Mouse (Mus musculus) MEL (cell line): Measurements from ENCODE around the gene Acadm. TPM values are rescaled to one million over a fixed set of nuclear protein-coding genes. Genes with fewer than 3 reads are reported as not detected.

Experiments
- DNase-seq: peaks from one replicate; pipeline ENCODE4 v3.0.0; 2011; ENCODE audit warnings: low read depth, low spot score
- H3K27ac ChIP-seq: 2 replicates; pipeline ENCODE4 v1.5.1; 2012; ENCODE audit warnings: low read depth, mild to moderate bottlenecking, control low read depth, low read length, moderate library complexity; ENCODE audit not compliant: control insufficient read depth
- H3K27me3 ChIP-seq, 2 experiments: fragments of 150-350 bp in 1 of 2; sonication (generic) in 1 of 2; 2 replicates each; pipeline ENCODE4 v1.6.1; 2012; ENCODE audit warnings: low read length in 2 of 2, mild to moderate bottlenecking in 2 of 2, improper control_type of control experiment in 1 of 2, moderate library complexity in 1 of 2; ENCODE audit not compliant: insufficient read depth in 2 of 2, control insufficient read depth in 1 of 2
- H3K36me3 ChIP-seq, 2 experiments: 2 replicates each; pipeline ENCODE4 v1.6.1; 2012 to 2014; ENCODE audit warnings: low read length in 2 of 2, improper control_type of control experiment in 1 of 2, inconsistent platforms in 1 of 2, mild to moderate bottlenecking in 1 of 2; ENCODE audit not compliant: insufficient read depth in 2 of 2, control insufficient read depth in 1 of 2
- H3K4me1 ChIP-seq, 2 experiments: fragments of 150-350 bp in 1 of 2; sonication (generic) in 1 of 2; 2 replicates each; pipeline ENCODE4 v1.6.1; 2012; ENCODE audit warnings: low read length in 2 of 2, improper control_type of control experiment in 1 of 2, mild to moderate bottlenecking in 1 of 2; ENCODE audit not compliant: insufficient read depth in 2 of 2, control insufficient read depth in 1 of 2
- H3K4me3 ChIP-seq, 2 experiments: fragments of 150-350 bp in 1 of 2; sonication (generic) in 1 of 2; 2 replicates each; pipeline ENCODE4 v1.5.1; 2012; ENCODE audit warnings: low read depth in 2 of 2, low read length in 2 of 2, mild to moderate bottlenecking in 2 of 2, moderate library complexity in 2 of 2, control low read depth in 1 of 2, improper control_type of control experiment in 1 of 2; ENCODE audit not compliant: control insufficient read depth in 1 of 2, insufficient read depth in 1 of 2
- H3K79me2 ChIP-seq: 2 replicates; pipeline ENCODE4 v1.6.1; 2012; ENCODE audit warnings: mild to moderate bottlenecking, low read length, moderate library complexity; ENCODE audit not compliant: control insufficient read depth, poor library complexity, insufficient read depth
- H3K9ac ChIP-seq: 2 replicates; pipeline ENCODE4 v1.6.1; 2012; ENCODE audit warnings: low read depth, mild to moderate bottlenecking, control low read depth, low read length, moderate library complexity; ENCODE audit not compliant: control insufficient read depth, poor library complexity, severe bottlenecking
- H3K9me3 ChIP-seq: fragments of 150-350 bp; sonication (generic); replicated peaks from 2 replicates; pipeline ENCODE4 v1.6.1; 2012; ENCODE audit warnings: mild to moderate bottlenecking, low read length, improper control_type of control experiment, moderate library complexity; ENCODE audit not compliant: insufficient read depth
- CHD1 ChIP-seq: IDR thresholded peaks from 2 replicates; pipeline ENCODE4 v1.6.1; 2012; ENCODE audit warnings: low read depth, mild to moderate bottlenecking, inconsistent platforms, low read length, improper control_type of control experiment
- CHD2 ChIP-seq: IDR thresholded peaks from 2 replicates; pipeline ENCODE4 v1.6.1; 2011; ENCODE audit warnings: low read length, improper control_type of control experiment
- ELF1 ChIP-seq: IDR thresholded peaks from 2 replicates; pipeline ENCODE4 v1.6.1; 2014; ENCODE audit warnings: low read depth, mild to moderate bottlenecking, inconsistent platforms, low read length, improper control_type of control experiment, moderate library complexity
- GABPA ChIP-seq: IDR thresholded peaks from 2 replicates; pipeline ENCODE4 v1.6.1; 2012; ENCODE audit warnings: low read depth, mild to moderate bottlenecking, inconsistent platforms, low read length, improper control_type of control experiment, moderate library complexity
- GATA1 ChIP-seq: IDR thresholded peaks from 2 replicates; pipeline ENCODE4 v1.6.1; 2011; ENCODE audit warnings: low read depth, low read length, improper control_type of control experiment
- MAFK ChIP-seq: IDR thresholded peaks from 2 replicates; pipeline ENCODE4 v1.6.1; 2011; ENCODE audit warnings: low read depth, mild to moderate bottlenecking, low read length, improper control_type of control experiment, borderline replicate concordance
- MAZ ChIP-seq: IDR thresholded peaks from 2 replicates; pipeline ENCODE4 v1.6.1; 2012; ENCODE audit warnings: low read depth, mild to moderate bottlenecking, inconsistent platforms, low read length, improper control_type of control experiment
- MXI1 ChIP-seq: IDR thresholded peaks from 2 replicates; pipeline ENCODE4 v1.6.1; 2011; ENCODE audit warnings: mild to moderate bottlenecking, low read depth, low read length, improper control_type of control experiment
- MYC ChIP-seq: IDR thresholded peaks from 2 replicates; pipeline ENCODE4 v1.6.1; 2011; ENCODE audit warnings: low read depth, mild to moderate bottlenecking, low read length, improper control_type of control experiment, moderate library complexity
- NELFE ChIP-seq: IDR thresholded peaks from 2 replicates; pipeline ENCODE4 v1.6.1; 2011; ENCODE audit warnings: low read depth, low read length, improper control_type of control experiment
- NRF1 ChIP-seq: IDR thresholded peaks from 2 replicates; pipeline ENCODE4 v1.6.1; 2014; ENCODE audit warnings: low read depth, mild to moderate bottlenecking, inconsistent platforms, low read length, improper control_type of control experiment, moderate library complexity; ENCODE audit not compliant: poor library complexity, insufficient read depth, severe bottlenecking
- POLR2AphosphoS2 ChIP-seq: IDR thresholded peaks from 2 replicates; pipeline ENCODE4 v1.6.1; 2011; ENCODE audit warnings: low read length, improper control_type of control experiment
- RAD21 ChIP-seq: IDR thresholded peaks from 2 replicates; pipeline ENCODE4 v1.6.1; 2011; ENCODE audit warnings: mild to moderate bottlenecking, low read depth, low read length, improper control_type of control experiment
- SIN3A ChIP-seq: IDR thresholded peaks from 2 replicates; pipeline ENCODE4 v1.6.1; 2012; ENCODE audit warnings: low read length, improper control_type of control experiment, inconsistent platforms
- SMC3 ChIP-seq: IDR thresholded peaks from 2 replicates; pipeline ENCODE4 v1.6.1; 2011; ENCODE audit warnings: low read depth, low read length, improper control_type of control experiment
- TBP ChIP-seq: IDR thresholded peaks from 2 replicates; pipeline ENCODE4 v1.8.0; 2011; ENCODE audit warnings: low read depth, low read length, improper control_type of control experiment
- USF2 ChIP-seq, 2 experiments: IDR thresholded peaks; 2 replicates each; pipeline ENCODE4 v1.6.1; 2011 to 2012; ENCODE audit warnings: improper control_type of control experiment in 2 of 2, low read length in 2 of 2, borderline replicate concordance in 1 of 2, inconsistent platforms in 1 of 2, low read depth in 1 of 2, mild to moderate bottlenecking in 1 of 2; ENCODE audit not compliant: insufficient read depth in 1 of 2
- polyA plus RNA-seq, 2 experiments: library from polyadenylated mRNA; stranded (reverse) in 1 of 2; unstranded in 1 of 2; fragments of >175 nt in 1 of 2; fragments of >200 nt in 1 of 2; gene quantifications; 2 replicates each; pipeline versions ENCODE4 v1.2.1 to v1.2.4; 2012; ENCODE audit warnings: low replicate concordance in 2 of 2, low read depth in 1 of 2; ENCODE audit not compliant: insufficient read length in 2 of 2, insufficient read depth in 1 of 2, missing spikeins in 1 of 2
- total RNA-seq: library from RNA; depleted of rRNA; stranded (reverse); fragments of 300-350 nt; gene quantifications from 2 replicates; pipeline ENCODE4 v1.2.3, GENCODE M21; 2012

Acadm gene
- total and polyA plus RNA-seq, 3 experiments: 36.7 to 44.3 TPM; not detected in 1

DNA sequence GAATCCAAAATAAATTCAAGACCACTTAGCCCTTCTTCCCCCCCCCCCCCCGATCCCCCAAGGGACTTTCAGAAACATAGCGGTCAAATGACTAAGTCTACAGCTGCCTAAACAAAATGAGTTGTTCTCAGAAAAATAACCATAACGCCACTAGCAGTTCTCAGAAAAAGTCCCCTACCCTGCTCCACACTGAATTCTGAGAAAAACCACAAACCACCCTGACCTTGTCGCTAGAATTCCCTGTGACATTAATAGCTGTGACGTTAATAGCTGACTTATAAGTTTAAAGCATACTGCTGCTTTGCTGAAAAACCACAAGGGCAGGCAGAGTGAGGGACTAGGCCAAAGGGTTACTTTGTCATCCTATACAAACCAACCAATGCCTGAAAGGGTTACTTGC is 13.5 kb upstream of the Acadm start:
- no peak for DNase-seq
- no peak overlapping the region for H3K4me3 ChIP-seq
- H3K9me3 ChIP-seq: no peaks in the 10 kb centered on the region
- no peaks in the 10 kb centered on the region for H3K4me1 ChIP-seq
- no peaks in the 10 kb centered on the region for H3K79me2 ChIP-seq
- no peak for TF ChIP-seq GATA1
- TF ChIP-seq CHD2: no peak
- no peak for TF ChIP-seq CHD1
- TF ChIP-seq, all 39 proteins: peak for 0
- Histone ChIP-seq H3K27ac (no peak overlapping the region), H3K36me3 (no peaks in the 10 kb centered on the region), H3K9ac (no peak overlapping the region), H3K27me3 (0 out of 4 replicates have a peak, but pooled peaks cover 0 to 4% of the 10 kb centered on the region in 2 experiments)

DNA sequence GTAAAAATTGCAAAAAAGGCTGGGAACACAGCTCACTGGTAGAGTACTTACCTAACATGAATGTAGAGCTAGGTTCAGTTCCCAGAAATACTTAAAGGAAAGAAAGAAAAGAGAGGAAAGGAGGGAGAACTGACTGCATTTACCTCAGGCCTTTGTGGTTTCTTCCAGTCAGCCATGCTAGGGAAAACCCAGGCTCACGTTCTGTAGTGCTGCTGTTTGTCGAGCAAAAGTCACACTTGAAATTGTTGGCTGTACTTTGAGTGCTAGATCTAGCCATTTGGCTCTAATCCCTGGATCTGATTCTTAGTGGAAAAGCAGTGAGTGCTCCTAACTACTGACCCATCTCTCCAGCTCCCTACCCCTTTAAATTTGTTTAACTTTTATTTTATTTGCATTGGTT is 3.7 kb upstream of the Acadm start:
- Histone ChIP-seq H3K27me3 (peaks cover 4 to 8% of the 10 kb centered on the region in 2 experiments), H3K9ac (no peak overlapping the region), H3K9me3 (no peaks in the 10 kb centered on the region), H3K4me1 (peaks cover 4 to 5% of the 10 kb centered on the region in 2 experiments; a peak in 1 of 4 replicates), H3K79me2 (peaks cover 2% of the 10 kb centered on the region; the same call in 1 of the 2 replicates), H3K36me3 (peaks cover 0 to 3% of the 10 kb centered on the region in 2 experiments; a peak in 2 of 4 replicates), H3K27ac (no peak overlapping the region), H3K4me3 (no peak overlapping the region)
- DNase-seq: no peak
- TF ChIP-seq GABPA: no peak
- no peak for TF ChIP-seq NELFE
- TF ChIP-seq CHD1: no peak
- TF ChIP-seq TBP: no peak
- TF ChIP-seq POLR2AphosphoS2: no peak
- TF ChIP-seq CHD2: no peak
- TF ChIP-seq SIN3A: no peak
- no peak for TF ChIP-seq MAFK
- TF ChIP-seq NRF1: no peak
- no peak for TF ChIP-seq MYC
- TF ChIP-seq RAD21: no peak
- no peak for TF ChIP-seq MXI1
- TF ChIP-seq SMC3: no peak
- no peak for TF ChIP-seq MAZ
- no peak for TF ChIP-seq ELF1
- TF ChIP-seq USF2 (IDR thresholded peaks at IDR 0.05; ENCODE audit: borderline replicate concordance in 1 of 2, insufficient read depth in 1 of 2, low read depth in 1 of 2, low read length in 2 of 2): no peak
